Mouse (Mus musculus) forebrain, embryonic 13.5 days (tissue): ENCODE measurements around the gene Crim1. TPM values are rescaled to one million over a fixed set of nuclear protein-coding genes. Genes with fewer than 3 reads are reported as not detected.

Experiments used
- ATAC-seq: fragments of 200-750 bp; cut with Nextera tagmentation; 2 replicates; pipeline ENCODE4 v1.8.0; 2017
- H3K27ac ChIP-seq: fragments of 300-500 bp; sonication (generic); 2 replicates; pipeline ENCODE4 v1.5.1; 2015; ENCODE audit warnings: inconsistent platforms, mild to moderate bottlenecking, moderate library complexity
- H3K27me3 ChIP-seq: fragments of 300-500 bp; sonication (generic); 2 replicates; pipeline ENCODE4 v1.6.1; 2015; ENCODE audit warnings: mild to moderate bottlenecking, inconsistent platforms
- H3K36me3 ChIP-seq: fragments of 300-500 bp; sonication (generic); 2 replicates; pipeline ENCODE4 v1.6.1; 2015; ENCODE audit warnings: mild to moderate bottlenecking, inconsistent platforms; ENCODE audit not compliant: poor library complexity, severe bottlenecking
- H3K4me1 ChIP-seq: fragments of 300-500 bp; sonication (generic); 2 replicates; pipeline ENCODE4 v1.6.1; 2015; ENCODE audit warnings: inconsistent platforms
- H3K4me2 ChIP-seq: fragments of 300-500 bp; sonication (generic); 2 replicates; pipeline ENCODE4 v1.6.1; 2015; ENCODE audit warnings: inconsistent platforms, mild to moderate bottlenecking, moderate library complexity
- H3K4me3 ChIP-seq: fragments of 300-500 bp; sonication (generic); 2 replicates; pipeline ENCODE4 v1.5.1; 2015; ENCODE audit warnings: mild to moderate bottlenecking, inconsistent platforms
- H3K9ac ChIP-seq: fragments of 300-500 bp; sonication (generic); 2 replicates; pipeline ENCODE4 v1.6.1; 2015; ENCODE audit warnings: mild to moderate bottlenecking, inconsistent platforms
- H3K9me3 ChIP-seq: fragments of 300-500 bp; sonication (generic); replicated peaks from 2 replicates; pipeline ENCODE4 v1.6.1; 2016; ENCODE audit warnings: inconsistent platforms
- WGBS: fragments of 180-500 bp; shearing (Covaris S2); methylation state at CpG from one replicate; pipeline ENCODE4 v1.1.7; 2015; 5-methylcytosine and 5-hydroxymethylcytosine counted together
- polyA plus RNA-seq: library from polyadenylated mRNA; unstranded; fragments of >200 nt; fragmentation: Nextera tagmentation; extraction: Ambion mirVana; gene quantifications from 2 replicates; pipeline ENCODE4 v1.2.1, GENCODE M21; 2015

The Crim1 gene
- polyA plus RNA-seq, 1 experiment from 2014 or later, result 3.6 TPM

DNA sequence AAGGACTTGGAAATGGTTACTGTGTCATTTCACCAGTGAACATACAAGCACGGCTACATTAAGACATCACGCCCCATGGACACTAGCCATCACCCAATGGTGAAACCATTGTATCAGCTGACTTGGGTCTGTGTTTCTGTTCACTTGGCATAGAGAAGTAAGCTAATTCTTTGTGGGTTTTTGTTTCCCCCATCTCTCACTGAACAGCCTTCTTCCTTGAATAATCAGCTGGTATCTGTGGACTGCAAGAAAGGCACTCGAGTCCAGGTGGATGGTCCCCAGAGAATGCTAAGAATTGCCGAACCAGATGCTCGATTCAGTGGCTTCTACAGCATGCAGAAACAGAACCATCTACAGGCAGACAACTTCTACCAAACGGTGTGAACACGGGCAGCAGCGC, 173.8 kb downstream of the Crim1 start:
- Histone ChIP-seq H3K27ac (no peak overlapping the region), H3K36me3 (peaks cover 20% of the 10 kb centered on the region)
- 92% methylated on average over 8 of the region's 8 CpGs for WGBS

DNA sequence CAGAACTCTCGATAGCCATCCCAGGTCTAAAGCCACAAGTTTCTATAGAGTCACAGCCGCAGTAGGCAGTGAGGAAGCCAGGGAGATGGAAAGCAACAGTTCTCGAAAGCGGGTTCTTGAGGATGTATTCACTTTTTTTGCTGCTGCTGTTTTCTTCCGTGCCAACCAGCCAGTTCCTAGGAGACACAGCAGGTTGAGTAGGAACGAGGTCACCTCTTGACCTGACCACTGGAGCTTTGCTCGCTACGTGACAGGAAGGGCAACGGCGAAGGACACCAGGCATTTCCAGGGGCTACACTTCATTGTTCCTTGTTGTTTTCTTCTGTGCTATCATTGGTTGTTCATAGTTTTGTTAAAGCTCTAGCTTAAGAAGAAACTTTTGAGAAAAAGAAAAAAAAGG, 174.7 kb downstream of the Crim1 start:
- no peak for ATAC-seq
- H3K27me3 ChIP-seq, result no peaks in the 10 kb centered on the region
- H3K27ac ChIP-seq, result no peak overlapping the region
- peaks cover 16% of the 10 kb centered on the region for H3K36me3 ChIP-seq
- H3K4me3 ChIP-seq, result no peak overlapping the region
- no peaks in the 10 kb centered on the region for H3K9me3 ChIP-seq
- H3K4me2 ChIP-seq, result no peak overlapping the region
- no peaks in the 10 kb centered on the region for H3K4me1 ChIP-seq
- no peak overlapping the region for H3K9ac ChIP-seq
- WGBS, result 65% methylated on average over 10 of the region's 10 CpGs

More for the DNA sequence above, 173.8 kb downstream of the Crim1 start:
- no peak overlapping the region for H3K4me2 ChIP-seq
- no peak overlapping the region for H3K9ac ChIP-seq
- ATAC-seq, result no peak
- H3K4me3 ChIP-seq, result no peak overlapping the region
- no peaks in the 10 kb centered on the region for H3K4me1 ChIP-seq
- H3K27me3 ChIP-seq, result no peaks in the 10 kb centered on the region
- no peaks in the 10 kb centered on the region for H3K9me3 ChIP-seq

DNA sequence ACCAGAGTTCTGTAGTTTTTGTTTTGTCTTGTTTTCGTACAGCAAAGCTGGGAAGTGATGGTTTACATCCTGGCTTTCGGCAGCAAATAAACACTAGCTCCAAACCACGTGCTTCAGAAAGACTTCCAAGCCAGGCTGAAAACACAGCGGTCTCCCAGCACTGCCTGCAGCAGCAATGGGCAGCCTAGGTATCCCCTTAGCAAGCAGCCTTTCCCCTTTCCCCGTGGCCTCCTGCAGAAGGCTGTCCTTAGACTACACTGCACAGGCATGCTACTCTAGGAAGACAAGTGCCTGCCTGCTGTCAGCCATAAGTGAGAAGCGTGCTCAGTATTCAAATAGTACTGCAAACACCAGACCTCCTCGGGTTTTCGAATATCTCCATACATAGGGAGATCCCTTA, 176.5 kb downstream of the Crim1 start:
- H3K4me2 ChIP-seq, result no peak overlapping the region
- no peak overlapping the region for H3K27ac ChIP-seq
- WGBS, result 82% methylated on average over 8 of the region's 8 CpGs
- H3K9me3 ChIP-seq, result no peaks in the 10 kb centered on the region
- ATAC-seq, result peak; percentile 25; the same call in 1 of the 2 replicates
- H3K4me1 ChIP-seq, result no peaks in the 10 kb centered on the region
- no peak overlapping the region for H3K9ac ChIP-seq
- no peak overlapping the region for H3K4me3 ChIP-seq
- H3K27me3 ChIP-seq, result no peaks in the 10 kb centered on the region
- H3K36me3 ChIP-seq, result peaks cover 14% of the 10 kb centered on the region

DNA sequence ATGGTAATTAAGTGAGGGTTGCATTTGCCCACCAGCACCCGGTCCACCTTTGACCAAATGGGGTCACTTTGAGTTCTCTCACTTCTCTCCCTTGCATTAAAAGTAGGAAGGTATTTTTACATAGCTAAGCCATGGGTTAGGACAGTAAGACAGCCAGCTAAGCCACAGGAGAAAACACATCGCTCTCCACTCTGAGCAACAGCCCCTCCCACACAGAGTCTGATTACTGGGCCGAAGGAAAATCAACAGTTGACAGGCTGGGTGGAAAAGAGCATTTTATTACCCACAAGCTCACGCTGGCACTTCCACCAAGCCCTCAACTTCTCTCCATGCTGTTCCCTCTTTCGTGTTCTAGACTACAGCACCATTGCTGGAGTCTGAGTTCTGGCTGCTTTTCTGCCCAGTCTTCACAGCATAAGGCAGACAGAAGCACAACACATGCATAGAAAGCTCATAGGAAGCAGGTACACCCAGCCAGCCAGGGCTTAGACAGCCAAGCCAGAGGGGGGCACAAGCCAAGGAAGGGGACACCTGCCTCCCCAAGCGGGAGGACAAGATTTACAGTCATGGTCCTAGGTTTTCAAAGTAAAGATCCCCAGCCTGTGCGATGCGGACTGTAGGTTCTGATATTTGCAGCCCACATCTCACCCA, 179.2 kb downstream of the Crim1 start:
- ATAC-seq, result no peak
- no peaks in the 10 kb centered on the region for H3K27me3 ChIP-seq
- no peak overlapping the region for H3K27ac ChIP-seq
- WGBS, result 87% methylated on average over 8 of the region's 8 CpGs
- peaks cover 21% of the 10 kb centered on the region for H3K36me3 ChIP-seq
- no peak overlapping the region for H3K4me2 ChIP-seq
- no peaks in the 10 kb centered on the region for H3K4me1 ChIP-seq
- no peak overlapping the region for H3K9ac ChIP-seq
- H3K9me3 ChIP-seq, result no peaks in the 10 kb centered on the region
- H3K4me3 ChIP-seq, result no peak overlapping the region

DNA sequence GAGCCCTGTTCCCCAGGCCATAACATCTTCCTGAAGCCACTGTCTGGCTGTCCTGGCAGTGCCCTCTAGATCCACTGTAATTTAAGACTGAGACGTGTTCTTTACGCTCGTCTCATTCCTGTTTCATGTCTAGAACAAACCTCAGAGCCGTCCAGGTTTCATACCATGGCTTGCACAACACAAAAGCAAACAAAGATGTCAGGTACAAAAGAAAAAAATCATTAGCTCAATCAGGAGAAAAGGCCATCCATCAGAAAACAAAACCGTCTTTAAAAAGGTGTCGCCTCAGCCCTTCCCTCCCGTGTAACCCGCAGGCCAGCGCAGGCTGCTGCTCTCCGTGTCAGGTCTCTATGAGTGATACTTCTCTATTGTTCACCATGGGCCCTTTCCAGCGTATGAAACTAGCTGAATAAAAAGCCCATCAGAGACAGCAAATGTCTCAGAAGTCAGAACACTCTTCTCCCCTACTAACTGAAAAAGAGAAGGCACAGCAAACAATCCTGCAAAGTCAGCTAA, 179.7 kb downstream of the Crim1 start:
- Histone ChIP-seq H3K4me1 (no peaks in the 10 kb centered on the region), H3K9me3 (no peaks in the 10 kb centered on the region), H3K27ac (no peak overlapping the region), H3K27me3 (no peaks in the 10 kb centered on the region), H3K4me3 (no peak overlapping the region), H3K4me2 (no peak overlapping the region), H3K36me3 (peaks cover 17% of the 10 kb centered on the region), H3K9ac (no peak overlapping the region)
- ATAC-seq, result no peak
- 72% methylated on average over 11 of the region's 11 CpGs for WGBS

DNA sequence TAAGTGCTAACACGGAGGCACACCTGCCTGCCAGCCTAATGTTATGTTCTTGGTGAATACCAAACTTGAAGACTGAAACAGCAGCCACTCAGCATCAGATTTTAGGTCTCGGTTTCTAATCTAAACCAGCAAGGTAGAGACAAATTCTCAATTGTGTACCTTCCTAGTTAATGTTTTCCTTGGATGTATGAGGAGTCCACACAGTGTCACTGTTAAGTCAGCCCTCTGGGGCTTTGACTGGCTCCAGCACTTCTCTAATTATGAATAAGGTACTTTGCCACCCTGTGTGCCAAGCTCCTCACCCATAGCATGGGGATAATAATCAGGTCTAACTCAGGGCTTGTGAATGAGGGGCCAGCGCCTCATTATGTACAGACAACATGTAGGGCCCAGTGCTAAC, 182.3 kb downstream of the Crim1 start:
- H3K4me2 ChIP-seq, result no peak overlapping the region
- H3K4me3 ChIP-seq, result no peak overlapping the region
- ATAC-seq, result no peak
- H3K9ac ChIP-seq, result no peak overlapping the region
- H3K27me3 ChIP-seq, result no peaks in the 10 kb centered on the region
- peaks cover 16% of the 10 kb centered on the region for H3K36me3 ChIP-seq
- H3K4me1 ChIP-seq, result no peaks in the 10 kb centered on the region
- no peak overlapping the region for H3K27ac ChIP-seq
- WGBS, result 86% methylated on average over 3 of the region's 3 CpGs
- no peaks in the 10 kb centered on the region for H3K9me3 ChIP-seq

DNA sequence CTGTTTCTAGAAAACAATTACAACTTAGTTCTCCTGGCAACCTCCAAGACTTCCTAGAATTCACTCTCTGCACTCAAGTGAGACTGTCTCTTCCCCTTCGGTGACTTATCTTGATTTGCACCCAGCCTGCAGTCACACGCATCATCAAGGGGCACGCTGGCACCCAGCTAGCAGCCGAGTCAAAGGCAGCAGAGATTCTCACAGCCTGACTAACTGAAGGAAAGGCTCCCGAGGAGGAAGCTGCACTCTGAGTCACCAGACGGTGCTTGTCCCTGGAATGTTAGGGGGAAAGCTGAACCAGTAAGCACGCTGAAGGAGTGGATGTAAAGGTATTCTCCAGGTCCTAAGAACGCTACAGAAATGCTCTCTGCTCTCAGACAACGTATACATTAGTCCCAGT, 187.6 kb downstream of the Crim1 start:
- Histone ChIP-seq H3K4me1 (no peaks in the 10 kb centered on the region), H3K27me3 (no peaks in the 10 kb centered on the region), H3K4me3 (no peak overlapping the region), H3K36me3 (no peaks in the 10 kb centered on the region), H3K4me2 (no peak overlapping the region), H3K9ac (no peak overlapping the region), H3K27ac (no peak overlapping the region), H3K9me3 (no peaks in the 10 kb centered on the region)
- ATAC-seq, result no peak
- 88% methylated on average over 9 of the region's 9 CpGs for WGBS

DNA sequence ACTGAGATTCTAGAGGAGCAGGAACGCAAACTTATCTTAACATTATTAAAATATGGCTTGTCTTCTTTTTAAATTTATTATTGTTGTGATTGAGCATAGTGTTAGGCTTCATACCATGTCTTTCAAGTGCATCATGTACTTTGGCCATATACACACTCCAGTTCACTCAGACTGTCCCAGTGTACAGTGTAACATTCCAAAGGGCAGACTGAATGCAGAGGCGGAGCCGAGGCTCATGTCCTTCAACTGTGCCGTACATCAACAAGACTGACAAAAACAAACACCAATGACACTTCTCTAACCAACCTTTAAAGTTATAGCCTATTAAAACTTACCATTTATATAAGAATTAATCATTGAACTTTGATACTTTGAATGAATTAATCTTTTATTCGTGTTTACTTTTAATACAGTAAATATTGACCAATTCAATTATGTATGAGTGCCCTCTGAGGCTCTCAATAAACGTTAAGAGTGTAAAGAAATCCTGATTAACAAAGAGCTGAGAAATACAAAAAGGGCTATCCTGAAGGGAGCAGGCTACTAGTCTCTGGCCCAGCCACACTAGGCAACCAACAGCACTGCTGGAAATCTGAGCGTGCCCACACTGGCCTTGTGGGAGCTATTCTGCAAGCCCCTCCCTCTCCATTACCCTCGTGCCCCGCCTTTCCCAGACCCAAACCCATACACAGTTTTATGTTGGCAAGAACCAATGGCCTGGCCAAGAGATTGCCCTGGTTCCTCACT, 188.2 kb downstream of the Crim1 start:
- Histone ChIP-seq H3K27me3 (no peaks in the 10 kb centered on the region), H3K27ac (no peak overlapping the region), H3K4me3 (no peak overlapping the region), H3K9ac (no peak overlapping the region), H3K4me2 (no peak overlapping the region), H3K36me3 (no peaks in the 10 kb centered on the region), H3K9me3 (no peaks in the 10 kb centered on the region), H3K4me1 (no peaks in the 10 kb centered on the region)
- ATAC-seq, result no peak
- WGBS, result 79% methylated on average over 9 of the region's 9 CpGs

DNA sequence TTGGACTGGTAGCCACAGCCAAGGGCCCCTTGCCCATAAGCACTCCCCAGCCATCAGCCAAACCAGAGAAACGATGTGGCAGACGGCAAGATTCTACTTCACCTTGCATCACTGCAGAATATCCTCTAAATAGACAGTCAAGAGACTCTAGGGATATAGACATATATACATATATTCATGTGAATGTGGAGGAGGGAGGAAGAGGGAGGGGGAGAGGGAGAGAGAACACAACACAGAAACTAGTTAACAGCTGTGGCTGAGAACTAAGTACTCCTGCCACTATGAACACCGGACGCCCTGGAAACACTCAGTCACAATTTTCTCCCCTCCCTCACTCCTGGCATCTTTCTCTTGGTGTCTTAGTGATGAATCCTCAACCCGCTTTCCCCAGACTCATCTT, 189.5 kb downstream of the Crim1 start:
- Histone ChIP-seq H3K9me3 (no peaks in the 10 kb centered on the region), H3K27me3 (no peaks in the 10 kb centered on the region), H3K4me1 (no peaks in the 10 kb centered on the region), H3K9ac (no peak overlapping the region), H3K4me2 (no peak overlapping the region), H3K27ac (no peak overlapping the region), H3K36me3 (no peaks in the 10 kb centered on the region), H3K4me3 (no peak overlapping the region)
- no peak for ATAC-seq
- WGBS, result 99% methylated on average over 5 of the region's 5 CpGs

DNA sequence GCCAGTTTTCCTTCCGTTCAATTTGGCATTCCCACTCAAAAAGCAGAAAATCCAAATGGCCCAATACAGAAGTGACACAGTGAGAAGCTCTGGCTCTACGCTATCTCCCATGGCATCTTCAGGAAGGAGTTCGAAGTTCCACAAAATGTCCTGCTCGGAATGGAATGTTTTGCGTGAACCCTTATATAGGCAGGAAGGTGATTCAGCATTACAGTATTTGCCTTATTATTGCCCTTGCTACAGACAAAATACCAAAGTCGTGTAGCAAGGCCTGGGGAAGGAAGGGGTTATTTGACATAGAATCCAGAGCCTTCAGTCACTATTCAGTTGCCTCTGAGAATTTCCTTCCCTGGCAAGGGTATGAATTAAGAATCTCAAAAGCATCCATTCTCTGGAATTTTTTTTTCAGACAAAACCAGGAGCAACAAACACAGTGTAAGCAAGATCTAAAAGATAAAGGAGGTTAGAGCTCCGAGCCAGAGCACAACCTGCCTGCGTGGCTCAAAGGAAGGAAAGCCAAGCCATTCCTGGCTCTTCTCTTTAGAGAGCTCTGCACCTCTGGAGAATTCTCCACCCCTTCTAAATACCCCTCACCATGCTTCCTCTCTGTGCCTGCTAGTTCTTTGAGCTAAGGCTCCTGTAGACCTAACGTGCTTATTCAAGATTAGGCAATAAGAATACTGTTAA, 192.5 kb downstream of the Crim1 start:
- H3K9me3 ChIP-seq, result no peaks in the 10 kb centered on the region
- no peak overlapping the region for H3K27ac ChIP-seq
- no peaks in the 10 kb centered on the region for H3K27me3 ChIP-seq
- H3K4me1 ChIP-seq, result no peaks in the 10 kb centered on the region
- 0 out of 2 replicates have a peak, but pooled peaks cover 4% of the 10 kb centered on the region for H3K36me3 ChIP-seq
- no peak overlapping the region for H3K4me3 ChIP-seq
- WGBS, result 85% methylated on average over 9 of the region's 9 CpGs
- H3K4me2 ChIP-seq, result no peak overlapping the region
- ATAC-seq, result no peak
- no peak overlapping the region for H3K9ac ChIP-seq

DNA sequence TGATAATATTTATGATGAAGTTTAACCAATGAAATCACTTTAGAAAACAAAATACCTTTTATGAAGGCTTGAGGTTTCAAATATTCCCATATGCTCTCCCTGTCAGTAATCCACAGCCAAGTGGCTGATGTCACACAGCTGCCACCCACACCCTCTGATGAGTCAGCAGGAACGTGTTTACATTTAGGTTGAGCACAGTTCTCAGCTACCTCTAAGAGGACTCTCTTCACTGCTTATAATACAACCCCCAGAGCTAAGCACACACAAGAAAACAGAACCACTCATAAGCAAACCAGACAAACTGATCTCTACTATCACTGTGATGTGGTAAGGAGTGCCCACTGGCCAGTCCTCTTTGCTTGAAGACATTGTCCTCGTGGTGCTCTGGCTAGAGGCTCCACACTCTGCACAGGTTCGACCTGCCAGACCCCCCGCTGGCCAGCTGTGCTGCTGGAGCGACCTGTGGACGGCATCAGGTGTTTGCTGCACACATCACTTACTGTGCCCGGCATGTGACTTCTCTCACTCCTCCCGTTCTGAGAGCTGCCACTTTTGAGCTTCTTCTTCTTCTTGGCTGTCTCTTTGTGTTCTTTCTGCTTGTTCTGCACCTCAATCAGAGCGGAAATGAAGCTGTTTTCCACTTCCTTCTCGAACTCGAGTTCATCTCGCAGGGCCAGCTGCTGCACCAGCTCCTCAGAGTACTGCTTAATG, 200.2 kb downstream of the Crim1 start:
- H3K36me3 ChIP-seq, result peaks cover 17% of the 10 kb centered on the region
- no peaks in the 10 kb centered on the region for H3K9me3 ChIP-seq
- 86% methylated on average over 12 of the region's 12 CpGs for WGBS
- H3K27ac ChIP-seq, result no peak overlapping the region
- no peak for ATAC-seq
- no peaks in the 10 kb centered on the region for H3K4me1 ChIP-seq
- no peaks in the 10 kb centered on the region for H3K27me3 ChIP-seq
- H3K4me3 ChIP-seq, result no peak overlapping the region
- H3K4me2 ChIP-seq, result no peak overlapping the region
- no peak overlapping the region for H3K9ac ChIP-seq

DNA sequence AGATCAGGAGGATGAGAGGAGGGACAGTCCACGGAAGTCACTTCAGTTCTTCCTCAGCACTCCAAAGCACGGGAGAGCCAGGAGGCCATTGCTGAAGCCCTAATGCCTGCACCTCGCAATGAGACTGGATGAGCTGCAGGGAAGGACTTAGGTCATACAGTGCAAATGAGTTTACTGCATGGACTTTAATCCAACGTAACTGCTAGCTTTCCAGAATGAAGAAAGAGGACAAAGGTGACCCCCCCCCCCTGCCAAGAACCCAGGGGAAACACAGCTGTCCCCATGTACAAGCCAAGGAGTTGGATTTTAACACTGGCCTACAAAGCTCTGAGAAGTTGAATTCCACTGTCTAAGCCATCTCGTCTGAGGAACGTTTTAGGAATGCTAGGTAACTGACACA, 201.3 kb downstream of the Crim1 start:
- WGBS, result 68% methylated on average over 6 of the region's 6 CpGs
- no peak for ATAC-seq
- Histone ChIP-seq H3K36me3 (peaks cover 16% of the 10 kb centered on the region), H3K27me3 (no peaks in the 10 kb centered on the region), H3K27ac (no peak overlapping the region), H3K4me1 (no peaks in the 10 kb centered on the region), H3K4me3 (no peak overlapping the region), H3K4me2 (no peak overlapping the region), H3K9ac (no peak overlapping the region), H3K9me3 (no peaks in the 10 kb centered on the region)
